Mouse (Mus musculus) liver, adult 2 months (tissue): ENCODE results near the gene Rnf25. TPM values are rescaled to one million over a fixed set of nuclear protein-coding genes. Genes with fewer than 3 reads are reported as not detected.

Source experiments
- DNase-seq: peaks from one replicate; pipeline ENCODE4 v3.0.0-alpha.2; 2011; ENCODE audit warnings: low read depth, low spot score; ENCODE audit errors: extremely low read depth
- H3K27ac ChIP-seq: fragments of 200-500 bp; replicated peaks from 2 replicates; pipeline ENCODE4 v1.5.1; 2012; ENCODE audit warnings: low read depth, mild to moderate bottlenecking, control low read depth, inconsistent platforms, low read length; ENCODE audit not compliant: insufficient read depth
- H3K27me3 ChIP-seq: fragments of 200-500 bp; 2 replicates; pipeline ENCODE4 v1.6.1; 2012; ENCODE audit warnings: mild to moderate bottlenecking, moderate library complexity, low read length, inconsistent platforms; ENCODE audit not compliant: control insufficient read depth, insufficient read depth
- H3K36me3 ChIP-seq: fragments of 200-500 bp; 2 replicates; pipeline ENCODE4 v1.6.1; 2012; ENCODE audit warnings: low read length, inconsistent platforms; ENCODE audit not compliant: control insufficient read depth, insufficient read depth
- H3K4me1 ChIP-seq: fragments of 200-500 bp; 2 replicates; pipeline ENCODE4 v1.6.1; 2011; ENCODE audit warnings: low read length; ENCODE audit not compliant: control insufficient read depth, insufficient read depth
- H3K4me3 ChIP-seq: fragments of 200-500 bp; 2 replicates; pipeline ENCODE4 v1.5.1; 2011; ENCODE audit warnings: low read depth, mild to moderate bottlenecking, control low read depth, low read length, moderate library complexity; ENCODE audit not compliant: insufficient read depth
- H3K79me2 ChIP-seq: fragments of 200-500 bp; 2 replicates; pipeline ENCODE4 v1.6.1; 2012; ENCODE audit warnings: inconsistent platforms, mild to moderate bottlenecking, low read length, moderate library complexity; ENCODE audit not compliant: control insufficient read depth, insufficient read depth
- H3K9ac ChIP-seq: fragments of 200-500 bp; 2 replicates; pipeline ENCODE4 v1.6.1; 2012; ENCODE audit warnings: low read depth, mild to moderate bottlenecking, control low read depth, inconsistent platforms, low read length
- CTCF ChIP-seq: fragments of 200-500 bp; IDR thresholded peaks from 2 replicates; pipeline ENCODE4 v1.5.1; 2011; ENCODE audit warnings: low read depth, low read length, control low read depth
- POLR2A ChIP-seq: fragments of 200-500 bp; IDR thresholded peaks from 2 replicates; pipeline ENCODE4 v1.6.1; 2011; ENCODE audit warnings: low read length, control low read depth; ENCODE audit not compliant: insufficient read depth; ENCODE audit errors: extremely low read depth
- WGBS: fragments of 180-500 bp; shearing (Covaris S2); methylation state at CpG from one replicate; pipeline ENCODE4 v1.1.7; 2018; 5-methylcytosine and 5-hydroxymethylcytosine counted together
- polyA plus RNA-seq: library from polyadenylated mRNA; depleted of rRNA; stranded (reverse); fragments of >200 nt; gene quantifications from 2 replicates; pipeline ENCODE4 v1.2.3, GENCODE M21; 2012; rRNA removed
- total RNA-seq: library from RNA; depleted of rRNA; stranded (reverse); fragments of >200 nt; gene quantifications from 2 replicates; pipeline ENCODE4 v1.2.3, GENCODE M21; 2014; rRNA removed

Gene Rnf25
- 11.9 and 13.5 TPM in 2 replicates for total RNA-seq
- polyA plus RNA-seq: 28.0 and 34.8 TPM in 2 replicates

GRCm38 (mm10) chr1:74601267-74601962 lies at the start of gene Rnf25, which contains the start of gene Stk36:
Gene Rnf25 (minus strand): TSS chr1:74601397.
Gene Stk36 (plus strand): TSS chr1:74601445.
- Histone ChIP-seq H3K27ac (peak within 1 kb of the TSS; percentile 64), H3K36me3 (peaks cover 12% of the 10 kb centered on the region; the same call in 1 of the 2 replicates), H3K4me3 (peak within 1 kb of the TSS; percentile 87), H3K4me1 (no peaks in the 10 kb centered on the region), H3K79me2 (peaks cover 6% of the 10 kb centered on the region; the same call in 1 of the 2 replicates), H3K27me3 (no peaks in the 10 kb centered on the region), H3K9ac (peak within 1 kb of the TSS; percentile 83)
- DNase-seq: peak; percentile 84
- TF ChIP-seq POLR2A (peak; percentile 90), CTCF (no peak)
- WGBS: 13% methylated on average over 25 of the region's 25 CpGs

DNA sequence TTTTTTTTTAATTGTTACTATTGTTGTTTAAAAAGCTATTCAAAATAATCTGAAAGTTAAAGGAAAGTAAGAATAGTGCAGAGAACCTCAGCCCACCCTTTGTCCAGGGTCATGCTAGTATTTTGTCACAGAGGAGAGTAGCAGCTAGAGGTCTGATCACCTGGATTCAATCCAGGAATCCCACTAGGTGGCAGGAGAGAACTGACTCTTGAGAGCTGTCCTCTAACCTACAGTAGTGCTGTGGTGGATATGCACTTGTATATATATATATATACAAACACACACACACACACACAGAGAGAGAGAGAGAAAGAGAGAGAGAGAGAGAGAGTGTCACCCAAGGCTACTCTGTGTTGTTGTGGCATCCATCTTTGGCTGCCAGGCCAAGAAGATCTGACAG lies 42.7 kb upstream of the Rnf25 start:
- H3K4me1 ChIP-seq: no peaks in the 10 kb centered on the region

GRCm38 (mm10) chr1:74643524-74643923 lies 42.3 kb upstream of the Rnf25 start:
- no peak overlapping the region for H3K27ac ChIP-seq
- H3K9ac ChIP-seq: no peak overlapping the region
- H3K27me3 ChIP-seq: no peaks in the 10 kb centered on the region
- TF ChIP-seq CTCF (no peak), POLR2A (no peak)
- WGBS: 87% methylated on average over 2 of the region's 2 CpGs
- H3K4me3 ChIP-seq: no peak overlapping the region
- no peaks in the 10 kb centered on the region for H3K79me2 ChIP-seq
- no peaks in the 10 kb centered on the region for H3K4me1 ChIP-seq
- DNase-seq: no peak
- no peaks in the 10 kb centered on the region for H3K36me3 ChIP-seq

More for the DNA sequence above, 42.7 kb upstream of the Rnf25 start:
- no peak for DNase-seq
- TF ChIP-seq CTCF (no peak), POLR2A (no peak)
- no peaks in the 10 kb centered on the region for H3K79me2 ChIP-seq
- no peak overlapping the region for H3K4me3 ChIP-seq
- no peaks in the 10 kb centered on the region for H3K36me3 ChIP-seq
- no peak overlapping the region for H3K27ac ChIP-seq
- no peak overlapping the region for H3K9ac ChIP-seq
- no peaks in the 10 kb centered on the region for H3K27me3 ChIP-seq

DNA sequence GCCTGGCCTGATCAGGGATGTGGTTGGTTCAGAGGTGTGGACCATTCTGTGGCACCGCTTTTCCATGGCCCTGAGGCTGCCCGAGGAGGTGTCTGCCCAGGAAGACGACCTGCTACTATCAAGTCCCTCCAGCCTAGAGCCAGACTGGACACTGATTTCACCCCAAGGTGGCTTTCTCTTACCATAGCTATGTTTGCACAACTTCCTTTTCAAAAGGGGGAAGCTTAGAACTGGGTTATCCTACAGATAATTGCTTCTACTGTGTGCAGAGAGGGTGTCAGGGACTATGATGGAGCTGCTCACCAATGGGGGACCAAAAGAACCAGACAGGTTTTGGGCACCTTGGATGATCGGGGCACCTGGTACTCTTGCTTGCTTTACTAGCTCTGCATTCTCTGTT lies 31.5 kb upstream of the Rnf25 start:
- Histone ChIP-seq H3K27ac (no peak overlapping the region), H3K4me1 (no peaks in the 10 kb centered on the region), H3K27me3 (no peaks in the 10 kb centered on the region), H3K79me2 (no peaks in the 10 kb centered on the region), H3K4me3 (no peak overlapping the region), H3K36me3 (no peaks in the 10 kb centered on the region), H3K9ac (no peak overlapping the region)
- no peak for DNase-seq
- TF ChIP-seq POLR2A: no peak
- TF ChIP-seq CTCF: no peak
- WGBS: 82% methylated on average over 4 of the region's 4 CpGs

- no peaks in the 10 kb centered on the region for H3K27me3 ChIP-seq
- DNase-seq: no peak
- H3K4me3 ChIP-seq: no peak overlapping the region
- no peaks in the 10 kb centered on the region for H3K79me2 ChIP-seq
- H3K36me3 ChIP-seq: no peaks in the 10 kb centered on the region
- H3K4me1 ChIP-seq: no peaks in the 10 kb centered on the region
- 64% methylated on average over 7 of the region's 7 CpGs for WGBS
- H3K27ac ChIP-seq: no peak overlapping the region
- H3K9ac ChIP-seq: no peak overlapping the region
- no peak for TF ChIP-seq POLR2A
- no peak for TF ChIP-seq CTCF
Observed at GRCm38 (mm10) chr1:74628001-74628400, 26.8 kb upstream of the Rnf25 start.

DNA sequence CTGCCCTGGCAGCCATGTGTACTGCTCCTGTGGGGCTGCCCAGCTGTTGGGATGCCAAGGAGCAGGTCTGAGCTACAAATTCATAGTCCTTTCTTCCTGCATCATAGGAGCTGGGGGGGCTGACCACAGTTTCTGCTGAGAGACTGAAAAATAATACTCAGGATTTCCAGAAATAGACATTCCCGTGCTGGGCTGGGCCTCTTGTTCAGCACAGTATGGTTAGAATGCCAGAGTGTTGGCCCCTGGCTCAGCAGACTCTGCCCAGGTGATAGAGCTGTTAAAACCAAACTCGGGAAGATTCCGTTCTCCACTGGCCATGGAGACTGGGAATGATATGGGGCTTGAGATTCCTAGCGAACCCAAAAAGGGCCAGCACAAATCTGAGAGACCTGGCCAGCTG lies 24.9 kb upstream of the Rnf25 start:
- no peaks in the 10 kb centered on the region for H3K4me1 ChIP-seq
- DNase-seq: no peak
- H3K79me2 ChIP-seq: no peaks in the 10 kb centered on the region
- no peak overlapping the region for H3K4me3 ChIP-seq
- H3K36me3 ChIP-seq: no peaks in the 10 kb centered on the region
- H3K27ac ChIP-seq: no peak overlapping the region
- H3K9ac ChIP-seq: no peak overlapping the region
- 92% methylated on average over 4 of the region's 4 CpGs for whole genome bisulfite sequencing
- TF ChIP-seq POLR2A (no peak), CTCF (no peak)
- H3K27me3 ChIP-seq: no peaks in the 10 kb centered on the region
